Mouse (Mus musculus) kidney, adult 2 months (tissue): ENCODE measurements around the gene Pex7. TPM values are rescaled to one million over a fixed set of nuclear protein-coding genes. Genes with fewer than 3 reads are reported as not detected.
"Not testable (repeated sequence)": the region's sequence is repeated elsewhere in the genome, so short reads cannot be mapped to it uniquely, and the experiment has no call there.

Experiments
- DNase-seq: peaks from one replicate; pipeline ENCODE4 v3.0.0; 2021
- H3K27ac ChIP-seq: fragments of 200-500 bp; 2 replicates; pipeline ENCODE4 v1.5.1; 2012; ENCODE audit warnings: low read depth, low read length, control low read depth, inconsistent platforms; ENCODE audit not compliant: insufficient read depth
- H3K27me3 ChIP-seq: fragments of 200-500 bp; replicated peaks from 2 replicates; pipeline ENCODE4 v1.6.1; 2012; ENCODE audit warnings: mild to moderate bottlenecking, moderate library complexity, low read length, inconsistent platforms; ENCODE audit not compliant: control insufficient read depth, insufficient read depth
- H3K36me3 ChIP-seq: fragments of 200-500 bp; 2 replicates; pipeline ENCODE4 v1.6.1; 2012; ENCODE audit warnings: mild to moderate bottlenecking, moderate library complexity, low read length, inconsistent platforms; ENCODE audit not compliant: control insufficient read depth, insufficient read depth
- H3K4me1 ChIP-seq: fragments of 200-500 bp; 2 replicates; pipeline ENCODE4 v1.6.1; 2011; ENCODE audit warnings: low read length; ENCODE audit not compliant: control insufficient read depth, insufficient read depth
- H3K4me3 ChIP-seq: fragments of 200-500 bp; 2 replicates; pipeline ENCODE4 v1.5.1; 2011; ENCODE audit warnings: mild to moderate bottlenecking, low read depth, low read length, control low read depth; ENCODE audit not compliant: insufficient read depth
- CTCF ChIP-seq: fragments of 200-500 bp; conservative IDR thresholded peaks from 2 replicates; pipeline ENCODE4 v1.5.1; 2011; ENCODE audit warnings: low read depth, mild to moderate bottlenecking, control low read depth, low read length, moderate library complexity, mixed read lengths; ENCODE audit not compliant: insufficient read depth, insufficient read length
- POLR2A ChIP-seq: fragments of 200-500 bp; IDR thresholded peaks from one replicate; pipeline ENCODE4 v1.6.1; 2011; ENCODE audit warnings: low read depth, low read length, control low read depth
- WGBS: fragments of 180-500 bp; shearing (Covaris S2); methylation state at CpG from one replicate; pipeline ENCODE4 v1.1.7; 2018; 5-methylcytosine and 5-hydroxymethylcytosine counted together
- polyA plus RNA-seq: library from polyadenylated mRNA; depleted of rRNA; stranded (reverse); fragments of >200 nt; gene quantifications from 2 replicates; pipeline ENCODE4 v1.2.3, GENCODE M21; 2012

Pex7 gene
- polyA plus RNA-seq, 1 experiment: 87.4 TPM

- H3K27ac ChIP-seq: peak within 1 kb of the TSS; percentile 85
- H3K27me3 ChIP-seq: no peaks in the 10 kb centered on the region
- no peak for TF ChIP-seq CTCF
- TF ChIP-seq POLR2A: no peak
- DNase-seq: peak; percentile 59
- peaks cover 26% of the 10 kb centered on the region for H3K4me1 ChIP-seq
- no peaks in the 10 kb centered on the region for H3K36me3 ChIP-seq
- 1% methylated on average over 88 of the region's 95 CpGs for WGBS
- H3K4me3 ChIP-seq: peak within 1 kb of the TSS; percentile 63
Observed at GRCm38 (mm10) chr10:19934384-19935294, 27.1 kb upstream of the Pex7 start, which contains the start of gene Map3k5. Map3k5 (plus strand) TSS chr10:19934472.

GRCm38 (mm10) chr10:19933511-19934383 is 26.3 kb upstream of the Pex7 start:
- peak overlapping the region; percentile 63 for H3K4me3 ChIP-seq
- H3K36me3 ChIP-seq: no peaks in the 10 kb centered on the region
- peaks cover 17% of the 10 kb centered on the region for H3K4me1 ChIP-seq
- TF ChIP-seq POLR2A: peak; percentile 21
- TF ChIP-seq CTCF: peak; percentile 55
- H3K27ac ChIP-seq: peak overlapping the region; percentile 85
- no peaks in the 10 kb centered on the region for H3K27me3 ChIP-seq
- WGBS: under 1% methylated on average over 97 of the region's 97 CpGs
- DNase-seq: peak; percentile 94

GRCm38 (mm10) chr10:19932986-19933385 is 25.5 kb upstream of the Pex7 start:
- DNase-seq: no peak
- H3K4me3 ChIP-seq: no peak overlapping the region
- no peaks in the 10 kb centered on the region for H3K36me3 ChIP-seq
- 53% methylated on average over 3 of the region's 3 CpGs for WGBS
- no peaks in the 10 kb centered on the region for H3K27me3 ChIP-seq
- no peak overlapping the region for H3K27ac ChIP-seq
- peaks cover 15% of the 10 kb centered on the region for H3K4me1 ChIP-seq
- TF ChIP-seq POLR2A (no peak), CTCF (no peak)

- DNase-seq: no peak
- Histone ChIP-seq H3K27ac (no peak overlapping the region), H3K4me1 (peaks cover 4% of the 10 kb centered on the region), H3K36me3 (no peaks in the 10 kb centered on the region), H3K4me3 (no peak overlapping the region), H3K27me3 (no peaks in the 10 kb centered on the region)
- TF ChIP-seq POLR2A (no peak), CTCF (no peak)
- 51% methylated on average over 1 of the region's 1 CpGs for WGBS
Observed at GRCm38 (mm10) chr10:19928205-19928604, 20.7 kb upstream of the Pex7 start.

- 82% methylated on average over 4 of the region's 4 CpGs for WGBS
- H3K36me3 ChIP-seq, H3K27me3 ChIP-seq, H3K27ac ChIP-seq, H3K4me1 ChIP-seq, DNase-seq, H3K4me3 ChIP-seq: not testable (repeated sequence)
Observed at GRCm38 (mm10) chr10:19926391-19926897, 19.0 kb upstream of the Pex7 start.

- WGBS: 68% methylated on average over 2 of the region's 2 CpGs
- no peak overlapping the region for H3K4me3 ChIP-seq
- peak; percentile 57 for DNase-seq
- peaks cover 4% of the 10 kb centered on the region for H3K4me1 ChIP-seq
- H3K27me3 ChIP-seq: no peaks in the 10 kb centered on the region
- no peak overlapping the region for H3K27ac ChIP-seq
- no peaks in the 10 kb centered on the region for H3K36me3 ChIP-seq
- TF ChIP-seq CTCF (no peak), POLR2A (no peak)
Observed at GRCm38 (mm10) chr10:19924256-19924655, 16.8 kb upstream of the Pex7 start.

- Histone ChIP-seq H3K27me3 (no peaks in the 10 kb centered on the region), H3K36me3 (no peaks in the 10 kb centered on the region), H3K27ac (no peak overlapping the region), H3K4me1 (no peaks in the 10 kb centered on the region), H3K4me3 (no peak overlapping the region)
- WGBS: 47% methylated on average over 4 of the region's 4 CpGs
- DNase-seq: peak; percentile 32
- TF ChIP-seq CTCF (no peak), POLR2A (no peak)
Observed at GRCm38 (mm10) chr10:19922410-19922809, 14.9 kb upstream of the Pex7 start.
